In the genomic region with DNA sequence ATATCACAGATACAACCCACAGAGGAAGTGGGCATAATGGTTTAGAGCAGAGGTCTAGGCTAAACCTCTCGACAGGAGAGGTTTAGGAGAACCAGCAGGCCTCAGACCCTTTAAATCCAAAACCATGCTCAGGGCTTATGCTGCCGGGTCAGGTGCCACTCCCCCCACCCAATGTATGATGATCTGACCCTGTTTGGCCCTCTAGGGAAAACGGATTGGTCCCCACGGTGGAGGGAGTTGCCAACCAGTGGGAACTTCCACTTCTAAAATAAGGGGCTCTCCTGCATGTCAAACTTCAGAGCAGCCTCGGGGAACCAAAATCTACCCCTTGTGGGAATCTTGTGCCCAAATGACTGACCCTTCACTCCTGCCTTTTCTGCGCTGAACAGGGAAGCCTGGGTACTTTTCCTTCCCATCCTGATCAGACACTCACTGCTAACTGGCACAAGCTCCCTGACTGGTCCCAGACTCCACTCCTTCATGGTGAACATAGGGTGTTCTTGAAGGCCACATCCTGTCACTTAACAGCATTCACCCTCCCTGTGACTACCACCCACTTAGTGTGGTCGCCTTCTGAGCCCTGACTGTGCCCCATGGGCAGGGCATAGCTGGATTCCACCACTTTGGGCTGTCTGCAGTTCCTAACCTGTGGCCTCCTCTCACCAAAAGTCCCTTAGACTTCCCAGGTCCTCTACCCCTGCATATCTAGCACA, we compare ENCODE assay signal across 11 mouse cellular contexts. TPM values are rescaled to one million over a fixed set of nuclear protein-coding genes. Genes with fewer than 3 reads are reported as not detected.
DNase-seq lines count a peak whose midpoint lies in the region; ATAC-seq and TF ChIP-seq lines count a peak whose summit lies in the region.
"Had no signal": no experiment of that assay in that cellular context is flagged by ENCODE, and none has a peak within 500 bp of the region (broad histone marks: within the 10 kb centered on the region; RNA-seq: fewer than 3 reads in every experiment).

No protein-coding gene starts in this region.

- H3K4me2 ChIP-seq in heart, embryonic 14.5 days (ENCODE audit: low read length), result no peak overlapping the region
- H3K4me2 ChIP-seq in liver, embryonic 13.5 days, result peak overlapping the region; percentile 88
- H3K4me2 ChIP-seq: midbrain, embryonic 11.5 days had no signal

- H3K9ac ChIP-seq in heart, embryonic 14.5 days (ENCODE audit: low read length), result peak overlapping the region; percentile 38
- peak overlapping the region; percentile 96 for H3K9ac ChIP-seq in liver, embryonic 13.5 days

- H3K27me3 ChIP-seq in heart, embryonic 14.5 days (ENCODE audit: control insufficient read depth, insufficient read depth, low read length), result peaks cover 7% of the 10 kb centered on the region
- H3K27me3 ChIP-seq in liver, embryonic 13.5 days, result no peaks in the 10 kb centered on the region

- no peak for TF ChIP-seq CTCF in layer of hippocampus, adult 2 months (conservative IDR thresholded peaks at IDR 0.05)

- no peak overlapping the region for H3K4me3 ChIP-seq in heart, embryonic 14.5 days (ENCODE audit: control insufficient read depth in 1 of 2, insufficient read depth in 1 of 2, low read depth in 1 of 2, low read length in 2 of 2)
- peak overlapping the region; percentile 85 for H3K4me3 ChIP-seq in liver, embryonic 13.5 days (replicated peaks)
- no peak overlapping the region for H3K4me3 ChIP-seq in layer of hippocampus, adult 2 months
- H3K4me3 ChIP-seq: embryonic facial prominence, embryonic 10.5 days had no signal

- ATAC-seq in heart, embryonic 14.5 days (ENCODE audit: insufficient number of reproducible peaks, insufficient read depth, low FRiP score, low read depth), result no peak
- no peak for ATAC-seq in liver, embryonic 13.5 days (ENCODE audit: low read depth)

- H3K4me1 ChIP-seq in heart, embryonic 14.5 days (ENCODE audit: control insufficient read depth in 2 of 2, insufficient read depth in 2 of 2, low read length in 2 of 2), result peaks cover 22 to 40% of the 10 kb centered on the region in 2 experiments
- peaks cover 96% of the 10 kb centered on the region for H3K4me1 ChIP-seq in liver, embryonic 13.5 days (replicated peaks)

- DNase-seq in heart, adult 8-10 months (ENCODE audit: low spot score), result no peak
- DNase-seq in spleen, postnatal 10 days (ENCODE audit: low spot score in 2 of 2), result peak; percentile 44 to 60
- DNase-seq in spleen, adult 12 weeks (ENCODE audit: low spot score), result no peak
- no peak for DNase-seq in liver, embryonic 13.5 days
- peak; percentile 47 for DNase-seq in thymus, postnatal 14 days
- no peak for DNase-seq in gastrocnemius, postnatal 10 days
- DNase-seq in layer of hippocampus, adult 2 months (ENCODE audit: low spot score in 2 of 2), result no peak
- DNase-seq: cerebellum, adult 11-12 months had no signal

- no peaks in the 10 kb centered on the region for H3K36me3 ChIP-seq in heart, embryonic 14.5 days (ENCODE audit: control insufficient read depth, insufficient read depth, low read length)
- H3K36me3 ChIP-seq in liver, embryonic 13.5 days, result peaks cover 15% of the 10 kb centered on the region
- H3K36me3 ChIP-seq: embryonic facial prominence, embryonic 10.5 days had no signal

- no peaks in the 10 kb centered on the region for H3K9me3 ChIP-seq in heart, embryonic 14.5 days (ENCODE audit: control insufficient read depth, low read length)
- no peaks in the 10 kb centered on the region for H3K9me3 ChIP-seq in liver, embryonic 13.5 days (replicated peaks)
- H3K9me3 ChIP-seq: embryonic facial prominence, embryonic 10.5 days had no signal

- WGBS in heart, embryonic 14.5 days, result 57% methylated on average over 7 of the region's 7 CpGs
- WGBS in liver, embryonic 13.5 days (ENCODE audit: insufficient replicate concordance), result 44% methylated on average over 7 of the region's 7 CpGs

- peak overlapping the region; percentile 17 to 31; a peak in 2 of 4 replicates for H3K27ac ChIP-seq in heart, embryonic 14.5 days (replicated peaks in 1 of 2; ENCODE audit: control insufficient read depth in 1 of 2, insufficient read depth in 1 of 2, low read depth in 2 of 2, low read length in 2 of 2)
- peak overlapping the region; percentile 98 for H3K27ac ChIP-seq in liver, embryonic 13.5 days
- H3K27ac ChIP-seq in layer of hippocampus, adult 2 months, result no peak overlapping the region; the same call in 1 of the 2 replicates
- H3K27ac ChIP-seq: embryonic facial prominence, embryonic 10.5 days had no signal

RNA-seq across cellular contexts. Expression of gene Cd82, which starts 3.6 kb away (rescaled TPM):
- 12.5 and 18.9 TPM in 2 replicates for polyA plus RNA-seq in heart, embryonic 14.5 days (2014; fragmentation: Nextera tagmentation; extraction: Ambion mirVana)
- total RNA-seq in heart, adult 8-10 months (2022), result 10 to 100 TPM; 15.6 to 24.4 (median 17.1) TPM
- polyA plus RNA-seq in liver, embryonic 13.5 days (2015; fragmentation: Nextera tagmentation; extraction: Ambion mirVana), result 88.5 and 90.1 TPM in 2 replicates
- 10 to 100 TPM; 36.7 to 43.8 TPM for total RNA-seq in gastrocnemius, postnatal 10 days (2021)
- 10 to 100 TPM; 17.2 to 17.9 TPM for total RNA-seq in layer of hippocampus, adult 2 months (2021)

Comparison
In these comparisons a context has a peak if more than half of its experiments do, and no peak if none do; other contexts are left out.
1. DNase-seq: peak in spleen, postnatal 10 days (2 of 2) and thymus, postnatal 14 days (single experiment); none in heart, adult 8-10 months (single experiment), spleen, adult 12 weeks (single experiment), liver, embryonic 13.5 days (single experiment), gastrocnemius, postnatal 10 days (single experiment) and layer of hippocampus, adult 2 months (0 of 2).